Mouse (Mus musculus): ENCODE measurements around the gene A830031A19Rik. TPM values are rescaled to one million over a fixed set of nuclear protein-coding genes. Genes with fewer than 3 reads are reported as not detected.

A830031A19Rik gene
- polyA plus RNA-seq, 1 experiment from 2014 or later = not detected

DNA sequence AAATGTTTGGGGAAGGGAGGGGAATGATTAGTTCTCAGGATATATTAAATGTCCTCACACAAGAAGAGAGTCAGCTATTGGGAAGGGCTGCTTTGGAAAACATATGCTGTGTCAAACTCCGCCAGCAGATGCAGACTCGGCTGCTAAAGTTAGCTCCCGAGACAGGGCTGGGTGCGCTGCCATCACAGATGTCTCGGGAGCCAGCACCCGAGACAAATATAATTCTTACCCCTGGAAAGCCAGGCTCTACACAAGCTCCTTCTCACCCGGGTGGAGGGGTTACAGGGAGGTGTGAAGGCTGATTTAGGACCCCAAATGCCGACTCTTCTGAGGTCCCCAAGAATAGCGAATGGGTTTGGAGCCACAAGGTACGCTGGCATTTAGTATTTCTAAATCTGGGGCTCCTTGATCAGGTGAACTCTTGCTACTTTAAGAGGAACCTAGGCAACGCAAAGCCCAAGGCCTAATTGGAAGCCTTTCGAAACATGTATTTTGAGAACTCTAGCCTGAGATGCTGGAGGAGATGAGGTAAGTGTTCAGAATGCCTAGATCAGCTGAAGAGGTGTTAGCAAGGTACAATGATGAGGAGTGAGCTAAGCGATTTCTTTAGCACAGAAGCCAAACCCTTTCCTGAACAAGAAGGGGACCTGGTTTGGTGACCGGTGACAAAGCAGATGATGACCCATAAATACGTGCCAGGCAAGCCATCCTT lies 69.3 kb downstream of the A830031A19Rik start:
- Histone ChIP-seq H3K9me3 (no peaks in the 10 kb centered on the region), H3K27ac (no peak overlapping the region), H3K4me2 (no peak overlapping the region), H3K36me3 (no peaks in the 10 kb centered on the region), H3K9ac (replicated peaks) (no peak overlapping the region), H3K4me3 (replicated peaks) (no peak overlapping the region), H3K4me1 (replicated peaks) (no peaks in the 10 kb centered on the region), H3K27me3 (no peaks in the 10 kb centered on the region)
- ATAC-seq (ENCODE audit: insufficient number of reproducible peaks, insufficient read depth, low FRiP score, low TSS enrichment, low read depth) = no peak
- 81% methylated on average over 15 of the region's 15 CpGs for WGBS

DNA sequence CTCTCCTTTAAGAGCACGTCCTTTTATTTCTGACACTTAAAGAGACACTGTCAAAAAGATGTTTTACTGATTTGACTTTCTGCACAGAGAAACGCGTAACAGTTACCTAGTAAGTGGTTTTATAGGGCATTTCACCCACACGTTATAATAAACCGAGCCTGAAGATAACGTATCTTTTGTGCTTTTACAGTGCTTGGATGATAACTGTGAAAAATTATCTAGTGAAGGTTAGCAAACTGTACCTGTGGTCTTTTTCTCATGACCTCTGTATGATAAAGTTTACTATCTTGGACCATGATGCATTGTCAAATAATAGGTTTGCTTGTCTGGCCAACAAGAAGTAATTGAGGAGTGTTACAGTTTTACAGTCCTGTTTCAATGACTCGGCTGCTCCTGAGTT lies 74.2 kb downstream of the A830031A19Rik start:
- H3K4me1 ChIP-seq (replicated peaks) = no peaks in the 10 kb centered on the region
- H3K4me2 ChIP-seq = no peak overlapping the region
- H3K9me3 ChIP-seq = no peaks in the 10 kb centered on the region
- WGBS = 77% methylated on average over 7 of the region's 7 CpGs
- no peak overlapping the region for H3K27ac ChIP-seq
- no peaks in the 10 kb centered on the region for H3K36me3 ChIP-seq
- H3K4me3 ChIP-seq (replicated peaks) = no peak overlapping the region
- no peak for ATAC-seq (ENCODE audit: insufficient number of reproducible peaks, insufficient read depth, low FRiP score, low TSS enrichment, low read depth)
- no peak overlapping the region for H3K9ac ChIP-seq (replicated peaks)
- no peaks in the 10 kb centered on the region for H3K27me3 ChIP-seq

Small RNA genes within 50 kb of the gene (microRNA-seq; reads per million reads assigned to microRNA genes)
- not detected for gene Gm44381

Other genes with a start within 250 kb of the A830031A19Rik start
- gene Papolg, start 179.8 kb downstream of the A830031A19Rik start, polyA plus RNA-seq (2016; fragmentation: Nextera tagmentation; extraction: Ambion mirVana) = 22.7 and 25.7 TPM in 2 replicates
- gene Bcl11a, start 3.0 kb upstream of the A830031A19Rik start, polyA plus RNA-seq (2016; fragmentation: Nextera tagmentation; extraction: Ambion mirVana) = 103 and 109 TPM in 2 replicates